Mouse (Mus musculus) layer of hippocampus, postnatal 36 days (tissue): Measurements from ENCODE around the gene Gm10563. TPM values are rescaled to one million over a fixed set of nuclear protein-coding genes. Genes with fewer than 3 reads are reported as not detected.
"Not testable (repeated sequence)": the region's sequence is repeated elsewhere in the genome, so short reads cannot be mapped to it uniquely, and the experiment has no call there.

Experiments
- DNase-seq, 2 experiments: peaks; one replicate each; pipeline ENCODE4 v3.0.0; 2022
- total RNA-seq, 2 experiments: library from RNA; stranded (reverse); gene quantifications; 2 replicates each; pipeline ENCODE4 v1.2.3; 2021

Gm10563 gene
- total RNA-seq, 2 experiments from 2014 or later = not detected

- no peak for DNase-seq
Observed at GRCm38 (mm10) chr4:155596606-155597005, 48.6 kb downstream of the Gm10563 start.

GRCm38 (mm10) chr4:155595777-155596176 lies 49.4 kb downstream of the Gm10563 start:
- DNase-seq = no peak

GRCm38 (mm10) chr4:155593780-155594179 lies 51.4 kb downstream of the Gm10563 start:
- DNase-seq = no peak

DNA sequence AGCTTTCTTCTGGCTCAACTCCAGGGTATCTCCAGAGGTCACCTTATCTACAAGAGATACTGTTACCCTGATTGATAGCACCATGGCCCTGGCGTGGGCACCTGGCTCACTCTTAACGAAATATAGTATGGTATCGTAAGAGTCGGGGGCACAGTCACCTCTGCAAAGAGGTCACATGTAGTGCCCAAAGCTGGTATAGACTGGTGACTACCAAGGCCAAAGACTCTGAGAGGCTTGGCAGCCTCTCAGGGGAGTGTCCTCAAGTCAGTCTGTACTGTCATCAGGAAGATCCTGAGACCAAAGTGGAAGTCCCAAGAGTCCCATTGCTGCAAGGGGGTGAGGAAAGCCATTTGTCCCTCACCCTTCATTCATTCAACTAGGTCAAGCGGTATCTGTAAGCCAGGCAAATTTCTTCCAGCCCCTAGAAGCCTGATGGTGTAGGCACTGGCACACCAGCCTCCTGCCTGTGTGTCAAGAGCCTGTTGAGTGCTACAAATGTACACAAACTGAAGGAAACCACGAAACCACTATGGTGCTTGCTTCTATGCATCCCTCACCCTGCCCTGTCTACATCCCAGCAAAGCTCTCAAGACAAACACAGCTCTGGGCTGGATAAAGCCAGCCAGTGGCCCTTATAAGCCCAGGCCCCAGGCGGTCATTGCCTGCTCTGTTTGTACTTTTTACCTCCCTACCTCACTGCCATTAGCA lies 54.0 kb downstream of the Gm10563 start:
- DNase-seq = no peak

GRCm38 (mm10) chr4:155589356-155589755 lies 55.9 kb downstream of the Gm10563 start:
- DNase-seq = no peak

DNA sequence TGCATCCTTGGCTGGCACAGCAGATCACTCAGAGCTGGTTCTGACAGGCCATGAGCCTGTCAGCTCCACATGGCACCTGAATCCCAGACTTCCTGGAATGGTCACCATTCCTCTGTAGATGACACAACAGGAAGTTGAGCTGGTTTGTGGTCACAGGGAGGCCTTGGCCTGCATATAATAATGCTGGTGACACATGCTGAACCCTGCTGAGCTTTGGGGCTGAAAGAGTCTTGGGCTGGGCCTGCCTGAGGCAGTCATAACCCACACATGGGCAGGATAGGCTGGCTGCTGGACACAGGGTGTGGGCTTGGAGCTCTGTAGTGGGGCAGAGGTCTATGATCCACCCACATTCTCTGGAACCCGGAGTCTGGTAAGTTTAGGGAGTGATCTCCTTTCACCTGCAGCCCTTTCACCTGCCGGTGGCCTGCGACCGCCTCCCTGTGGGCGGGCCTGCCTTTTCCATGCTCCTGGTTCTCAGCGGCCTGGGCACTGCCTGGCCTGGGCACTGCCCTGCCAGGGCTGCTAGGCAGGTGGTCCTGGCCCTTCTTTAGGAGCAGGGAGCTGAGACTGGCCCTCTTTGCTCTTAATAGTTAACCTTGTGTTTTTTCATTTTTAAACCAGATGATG lies 62.8 kb downstream of the Gm10563 start:
- DNase-seq = no peak

DNA sequence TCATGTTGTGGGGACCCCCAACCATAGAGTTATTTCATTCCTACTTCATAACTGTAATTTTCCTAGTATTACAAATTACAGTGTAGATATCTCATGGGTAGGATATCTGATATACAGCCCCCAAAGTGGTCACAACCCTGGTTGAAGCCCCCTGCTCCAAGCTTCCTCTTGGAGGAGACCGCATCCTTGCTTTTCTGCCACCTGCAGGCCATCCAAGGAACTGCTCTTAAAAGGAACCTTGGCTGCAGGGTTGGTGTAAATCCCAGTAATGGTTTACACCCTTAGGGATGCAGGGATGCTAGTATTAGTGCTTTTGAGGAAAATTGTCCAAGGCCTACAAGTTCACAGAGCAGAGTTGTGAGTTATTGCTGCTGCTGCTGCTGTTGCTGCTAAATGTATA lies 64.8 kb downstream of the Gm10563 start:
- DNase-seq = peak; percentile 20 to 56

GRCm38 (mm10) chr4:155578336-155579125 lies 66.7 kb downstream of the Gm10563 start:
- DNase-seq = no peak

GRCm38 (mm10) chr4:155577741-155578140 lies 67.5 kb downstream of the Gm10563 start:
- no peak for DNase-seq

GRCm38 (mm10) chr4:155577132-155577531 lies 68.1 kb downstream of the Gm10563 start:
- no peak for DNase-seq

DNA sequence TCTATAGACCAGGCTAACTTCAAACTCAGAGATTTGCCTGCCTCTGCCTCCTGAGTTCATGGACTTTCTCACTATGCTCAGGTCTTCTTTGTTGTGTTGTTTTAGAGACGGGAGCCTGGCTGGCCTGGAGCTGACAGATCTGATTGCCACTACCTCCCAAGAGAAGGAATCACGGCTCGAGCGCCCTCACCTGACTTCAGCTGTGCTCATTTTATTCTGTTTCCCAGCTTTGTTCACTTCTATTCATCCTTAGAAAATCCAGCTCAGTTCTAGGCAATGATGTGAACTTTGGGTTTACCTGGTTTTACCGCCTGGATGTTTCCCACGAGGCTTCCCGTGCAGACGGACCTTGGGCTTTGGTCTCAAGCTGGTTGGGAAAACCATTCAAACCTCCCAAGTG lies 69.7 kb downstream of the Gm10563 start:
- DNase-seq = no peak

- no peak for DNase-seq
Observed at GRCm38 (mm10) chr4:155574931-155575330, 70.3 kb downstream of the Gm10563 start.

DNA sequence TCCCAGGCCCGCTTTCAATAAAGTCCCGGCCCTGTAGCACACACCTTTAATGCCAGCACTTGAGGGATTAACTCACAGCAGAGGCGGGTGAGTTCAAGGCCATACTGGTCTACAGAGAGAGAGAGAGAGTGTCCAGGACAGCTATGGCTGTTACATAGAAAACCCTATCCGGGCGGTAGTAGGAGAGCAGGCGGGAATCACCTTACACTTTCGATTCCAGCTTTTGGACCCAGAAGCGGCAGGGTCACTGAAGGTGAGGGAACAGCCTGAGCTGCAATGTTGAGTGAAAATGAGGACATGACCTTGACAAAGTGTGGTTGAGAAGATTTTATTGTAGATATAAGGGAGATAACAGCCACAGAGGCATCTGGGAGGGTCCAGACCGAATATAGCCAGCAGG lies 71.3 kb downstream of the Gm10563 start:
- no peak for DNase-seq

DNA sequence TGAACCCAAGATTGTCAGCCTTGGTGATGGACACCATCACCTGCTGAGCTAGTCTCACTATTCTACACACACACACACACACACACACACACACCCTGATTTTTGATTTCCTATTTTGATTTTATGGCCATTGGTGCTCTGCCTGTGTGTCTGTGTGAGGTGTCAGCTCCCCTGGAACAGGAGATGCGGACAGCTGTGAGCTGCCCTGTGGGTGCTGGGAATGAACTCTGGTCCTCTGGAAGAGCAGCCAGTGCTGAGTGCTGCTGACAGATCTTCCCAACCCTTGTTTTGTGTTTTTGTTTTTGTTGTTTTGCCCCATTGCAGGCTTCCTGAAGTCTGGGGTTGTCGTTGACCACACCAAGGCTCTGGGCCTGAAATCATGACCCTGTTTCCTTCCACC lies 72.1 kb downstream of the Gm10563 start:
- no peak for DNase-seq

DNA sequence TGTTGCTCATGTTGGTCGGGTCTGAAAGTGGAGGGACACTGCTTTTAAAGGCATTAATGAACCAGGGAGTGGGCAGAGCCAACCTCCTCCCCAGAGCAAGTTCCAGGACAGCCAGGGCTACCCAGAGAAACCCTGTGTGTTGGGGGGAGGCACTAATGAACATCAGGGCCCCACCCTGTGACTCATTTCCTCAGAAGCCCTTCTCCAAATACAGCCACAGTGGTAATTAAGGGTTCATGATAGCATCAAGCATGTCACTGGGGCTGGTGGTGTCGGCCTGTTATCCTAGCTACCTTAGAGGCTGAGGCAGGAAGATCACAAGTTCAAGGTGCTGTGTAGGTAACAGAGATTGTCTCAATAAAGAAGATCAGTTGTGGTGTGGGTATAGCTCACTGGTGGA lies 73.8 kb downstream of the Gm10563 start:
- no peak for DNase-seq

- DNase-seq = not testable (repeated sequence)
Observed at GRCm38 (mm10) chr4:155570315-155570714, 74.9 kb downstream of the Gm10563 start.

- no peak for DNase-seq
Observed at GRCm38 (mm10) chr4:155569818-155570217, 75.4 kb downstream of the Gm10563 start.

DNA sequence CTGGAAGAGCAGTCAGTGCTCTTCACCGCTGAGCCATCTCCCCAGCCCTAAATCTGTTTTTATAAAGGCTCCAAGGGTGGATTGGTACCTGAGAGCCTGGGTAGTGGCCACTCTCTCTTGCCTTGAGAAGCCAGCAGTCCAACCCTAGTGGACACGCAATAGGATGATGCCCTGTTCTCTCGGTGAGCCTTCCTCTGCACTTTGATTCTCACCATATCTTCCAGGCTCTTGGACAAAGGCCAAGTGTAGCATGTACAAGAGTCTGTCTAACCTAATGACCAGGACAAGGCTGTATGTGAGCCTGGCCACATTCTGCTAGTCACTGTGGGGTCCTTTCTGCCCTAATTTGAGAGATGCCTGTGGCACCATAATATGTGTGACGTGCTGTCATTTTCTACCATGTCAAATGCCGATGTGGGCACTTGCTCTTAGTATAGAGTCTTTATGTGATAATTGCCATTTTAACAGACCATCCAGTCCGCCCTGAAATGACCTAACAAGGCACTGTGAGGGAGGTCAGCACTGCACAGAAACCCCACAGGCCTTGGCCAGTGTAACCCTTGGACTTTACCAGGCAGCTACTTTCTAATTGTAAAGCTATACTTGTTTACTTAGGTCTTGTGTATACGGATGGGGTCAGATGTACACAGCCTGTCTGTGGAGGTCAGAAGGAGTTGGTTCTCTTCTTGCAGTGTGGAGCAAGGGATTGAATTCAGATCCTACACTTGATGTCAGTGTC lies 76.4 kb downstream of the Gm10563 start:
- DNase-seq = no peak

GRCm38 (mm10) chr4:155568170-155568569 lies 77.0 kb downstream of the Gm10563 start:
- DNase-seq = no peak

DNA sequence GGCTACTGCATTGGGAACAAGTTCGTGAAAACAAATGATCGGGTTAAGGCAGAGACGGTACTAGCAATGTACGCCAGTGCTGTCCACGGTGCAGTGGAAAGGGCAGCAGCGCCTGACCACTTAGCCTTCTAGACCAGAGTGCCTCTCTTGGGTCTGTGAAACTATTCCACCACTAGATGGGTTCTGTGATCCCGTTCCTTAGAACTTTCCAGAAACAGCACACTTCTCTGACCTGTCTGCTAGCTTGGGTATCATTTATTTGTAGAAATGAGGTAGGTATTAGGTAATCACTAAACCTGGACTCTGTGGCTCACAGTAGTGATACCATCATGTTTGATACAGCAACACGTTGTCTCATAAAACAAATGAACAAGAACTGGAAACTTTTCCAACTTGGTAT lies 78.7 kb downstream of the Gm10563 start:
- no peak for DNase-seq
